Mouse (Mus musculus): ENCODE data around the gene Rarb.

Gene Rarb

DNA sequence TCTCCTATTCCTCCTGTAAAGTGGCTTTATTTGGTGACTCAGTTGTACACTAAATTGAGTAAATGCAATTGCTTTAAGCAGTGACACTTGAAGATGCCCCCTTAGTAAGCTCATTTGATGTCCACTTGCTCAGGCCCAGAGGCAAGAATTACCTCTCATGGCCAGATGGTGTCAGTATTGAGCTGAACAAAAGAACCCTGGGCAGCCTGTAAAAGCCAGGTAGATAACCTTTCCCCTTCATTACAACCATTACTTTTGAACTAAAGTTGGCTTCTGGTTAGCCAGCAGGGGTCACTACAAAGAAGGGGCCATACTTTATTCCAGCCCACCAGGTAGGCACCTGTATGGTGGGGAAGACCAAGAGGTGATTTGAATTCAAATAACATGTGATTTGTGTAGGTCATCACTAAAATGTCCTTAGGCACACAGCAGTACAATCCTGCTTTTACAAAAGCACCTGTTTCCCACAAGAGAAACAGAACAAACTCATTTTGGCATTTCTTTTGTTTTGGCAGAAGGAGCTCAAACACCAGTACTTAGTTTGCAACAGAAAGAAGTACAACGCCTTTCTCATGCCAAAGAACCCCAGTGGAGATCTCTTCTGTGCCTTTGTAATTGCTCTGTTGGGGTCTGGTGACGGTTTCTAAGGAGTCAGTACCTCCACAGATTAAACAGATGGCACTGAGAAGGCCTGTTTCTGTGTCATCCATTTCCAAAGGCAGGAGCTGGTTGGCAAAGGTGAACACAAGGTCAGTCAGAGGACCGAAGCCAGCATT, 384.4 kb downstream of the Rarb start:
- peak in 1 of 2 experiments; percentile 39 for DNase-seq (ENCODE audit: low spot score in 2 of 2)

- no peak for DNase-seq (ENCODE audit: low spot score in 2 of 2)
These were observed 385.8 kb downstream of the Rarb start for GRCm38 (mm10) chr14:16433206-16433605.

DNA sequence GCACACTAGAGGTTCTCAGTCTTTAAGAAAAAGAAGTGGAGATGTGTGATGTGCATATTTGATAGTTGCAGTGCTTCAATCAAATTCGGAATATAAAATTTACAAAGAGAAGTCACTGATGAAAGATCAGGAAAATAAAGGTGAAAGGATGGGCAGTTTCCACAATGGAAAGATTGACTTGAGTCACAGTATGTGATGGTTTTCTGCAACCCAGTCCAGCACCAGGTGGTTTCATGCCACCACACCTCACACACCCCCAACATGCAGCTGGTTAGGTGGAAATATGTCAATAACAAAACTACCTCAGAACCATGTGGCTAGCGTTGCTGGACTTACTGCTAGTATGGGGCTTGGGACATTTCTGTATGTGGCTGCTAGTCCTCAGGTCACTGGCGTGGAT, 386.4 kb downstream of the Rarb start:
- DNase-seq (ENCODE audit: low spot score in 2 of 2), result no peak

- DNase-seq (ENCODE audit: low spot score in 2 of 2), result no peak
These were observed 386.9 kb downstream of the Rarb start for GRCm38 (mm10) chr14:16431941-16432499.

GRCm38 (mm10) chr14:16427569-16427968, 391.4 kb downstream of the Rarb start:
- no peak for DNase-seq (ENCODE audit: low spot score in 2 of 2)

DNA sequence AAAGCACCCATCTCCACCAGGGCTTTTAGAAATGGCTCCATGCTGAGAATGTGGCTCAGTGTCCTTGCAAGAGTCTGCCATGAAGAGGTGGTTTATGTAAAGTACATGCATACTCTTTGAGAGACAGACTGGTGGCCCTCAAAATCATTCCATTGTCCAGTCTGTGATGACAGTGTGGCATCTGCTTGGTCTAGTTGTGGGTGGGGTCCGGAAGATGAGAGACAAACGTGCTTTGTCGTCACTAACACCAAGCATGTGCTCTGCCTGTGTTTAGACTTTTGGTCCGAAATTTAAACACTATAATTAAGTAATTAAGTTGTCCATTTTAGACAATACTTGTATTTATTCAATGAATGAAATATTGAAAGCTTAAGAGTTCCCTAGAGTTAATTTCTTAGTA, 404.8 kb downstream of the Rarb start:
- DNase-seq (ENCODE audit: low spot score in 2 of 2), result no peak

GRCm38 (mm10) chr14:16405187-16405586, 413.8 kb downstream of the Rarb start:
- no peak for DNase-seq (ENCODE audit: low spot score in 2 of 2)

DNA sequence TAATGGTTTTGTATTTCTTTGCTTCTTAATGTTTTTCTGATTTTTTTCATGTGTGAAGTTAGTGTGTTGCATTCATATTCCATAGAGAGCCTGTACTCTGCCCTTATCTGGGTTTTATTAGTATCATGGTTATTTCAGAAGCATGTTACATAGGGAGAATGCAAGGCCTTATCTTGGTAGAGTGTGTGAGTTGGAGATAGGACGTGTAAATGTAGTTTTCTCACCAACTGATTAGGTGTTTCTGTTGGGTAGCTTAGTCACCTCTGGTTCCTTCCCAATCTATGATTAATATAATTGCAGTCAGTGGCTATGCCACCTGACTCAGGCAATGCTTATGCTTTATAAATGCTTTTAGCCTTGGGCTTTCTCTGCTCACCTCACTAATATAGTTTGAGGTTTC, 434.2 kb downstream of the Rarb start:
- no peak for DNase-seq (ENCODE audit: low spot score in 2 of 2)
